Mouse (Mus musculus): ENCODE measurements at regions not wholly inside any gene's neighbourhood (a gene's known extent, or its start where the extent isn't known, plus 50 kb on each side); places are given as distances from the start of the nearest gene placed in this dataset.

DNA sequence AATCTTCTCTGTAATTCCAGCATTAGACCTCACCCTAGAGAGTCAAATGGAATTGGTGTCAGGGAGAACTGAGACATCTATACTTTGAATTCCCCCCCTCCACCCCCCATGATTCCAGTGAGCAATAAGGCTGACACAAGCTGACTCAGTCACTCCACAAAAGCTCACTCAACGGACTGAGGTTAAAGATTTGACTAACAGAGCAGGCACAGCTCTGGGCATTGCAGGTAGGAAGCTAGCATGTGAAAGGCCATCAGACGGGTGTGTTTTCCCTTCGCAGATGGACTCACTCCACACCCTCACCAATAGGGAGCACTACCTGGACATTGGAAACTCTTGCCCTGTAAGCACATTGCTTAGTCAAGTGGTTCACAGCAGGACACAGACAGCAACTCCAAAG lies 469.2 kb upstream of the Smim15 start:
- Histone ChIP-seq H3K36me3 (ENCODE audit: control insufficient read depth, insufficient read depth, low read length, poor library complexity, severe bottlenecking) (no peaks in the 10 kb centered on the region), H3K27ac (ENCODE audit: insufficient read depth, low read depth, low read length, poor library complexity, severe bottlenecking) (no peak overlapping the region), H3K4me1 (ENCODE audit: control insufficient read depth in 2 of 2, insufficient read depth in 2 of 2, low read length in 2 of 2, poor library complexity in 1 of 2) (no peaks in the 10 kb centered on the region), H3K9ac (ENCODE audit: insufficient read depth, low read depth, low read length, poor library complexity, severe bottlenecking) (no peak overlapping the region), H3K9me3 (ENCODE audit: control insufficient read depth, insufficient read depth, low read depth, low read length) (no peaks in the 10 kb centered on the region), H3K4me3 (ENCODE audit: insufficient read depth in 1 of 2, low read depth in 1 of 2, low read length in 2 of 2, poor library complexity in 1 of 2, severe bottlenecking in 1 of 2) (no peak overlapping the region)
- TF ChIP-seq MAFK (IDR thresholded peaks at IDR 0.05; ENCODE audit: insufficient read depth, low read depth, low read length): no peak
- no peak for TF ChIP-seq HCFC1 (IDR thresholded peaks at IDR 0.05; ENCODE audit: borderline replicate concordance, insufficient read depth, low read length)
- TF ChIP-seq CHD2 (IDR thresholded peaks at IDR 0.05; ENCODE audit: low read depth, low read length): no peak
- no peak for TF ChIP-seq ZNF384 (IDR thresholded peaks at IDR 0.05; ENCODE audit: low read depth, low read length)
- TF ChIP-seq ZC3H11A (IDR thresholded peaks at IDR 0.05; ENCODE audit: borderline replicate concordance, low read depth, low read length): no peak
- in situ Hi-C loops (cut with MboI; ENCODE audit: low sequenced_read_pairs in 2 of 2, unreplicated experiment in 2 of 2): no loop called here
- no peak for DNase-seq (ENCODE audit: low read depth, low spot score)

DNA sequence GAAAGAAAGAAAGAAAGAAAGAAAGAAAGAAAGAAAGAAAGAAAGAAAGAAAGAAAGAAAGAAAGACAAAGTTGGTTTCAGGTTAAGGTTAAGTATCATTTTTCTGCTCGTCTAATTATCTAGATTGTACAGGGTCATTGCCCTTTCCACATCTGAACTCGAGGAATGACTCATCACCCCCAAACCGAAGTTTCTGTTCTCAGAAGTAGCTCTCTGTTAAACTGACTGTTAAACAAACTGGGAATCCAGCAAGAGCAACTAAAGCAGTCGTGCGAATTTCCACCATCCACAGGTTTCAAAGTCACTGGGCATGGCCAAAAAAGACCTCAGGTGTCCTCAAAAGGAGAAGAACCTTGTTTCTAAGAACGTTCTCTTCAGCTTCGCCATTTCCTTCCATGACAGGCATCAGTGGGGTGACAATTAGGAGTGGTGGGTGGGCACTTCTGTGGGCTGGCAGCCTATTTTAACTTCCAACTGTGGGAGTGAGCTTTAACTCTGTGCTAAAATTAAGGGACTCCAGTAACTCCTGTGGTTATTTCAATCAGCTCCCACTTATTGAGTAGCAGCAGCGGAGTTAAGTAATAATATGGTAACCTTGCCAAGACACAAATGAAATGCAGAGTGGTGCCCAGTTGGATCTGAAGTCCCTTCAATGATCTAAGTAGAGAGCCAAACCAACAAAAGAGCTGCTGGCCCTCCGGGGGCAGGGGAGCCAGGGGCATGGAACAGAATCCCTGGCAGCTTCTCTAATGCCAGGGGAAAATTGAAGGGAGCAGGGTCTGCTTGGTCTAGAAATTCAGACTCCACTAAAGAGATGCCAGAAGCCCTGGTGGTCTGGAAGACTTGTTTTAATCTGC lies 470.5 kb upstream of the Smim15 start:
- Histone ChIP-seq H3K4me3 (ENCODE audit: insufficient read depth in 1 of 2, low read depth in 1 of 2, low read length in 2 of 2, poor library complexity in 1 of 2, severe bottlenecking in 1 of 2) (no peak overlapping the region), H3K36me3 (ENCODE audit: control insufficient read depth, insufficient read depth, low read length, poor library complexity, severe bottlenecking) (no peaks in the 10 kb centered on the region), H3K9me3 (ENCODE audit: control insufficient read depth, insufficient read depth, low read depth, low read length) (no peaks in the 10 kb centered on the region), H3K27ac (ENCODE audit: insufficient read depth, low read depth, low read length, poor library complexity, severe bottlenecking) (no peak overlapping the region), H3K4me1 (ENCODE audit: control insufficient read depth in 2 of 2, insufficient read depth in 2 of 2, low read length in 2 of 2, poor library complexity in 1 of 2) (no peaks in the 10 kb centered on the region), H3K9ac (ENCODE audit: insufficient read depth, low read depth, low read length, poor library complexity, severe bottlenecking) (no peak overlapping the region)
- TF ChIP-seq HCFC1 (IDR thresholded peaks at IDR 0.05; ENCODE audit: borderline replicate concordance, insufficient read depth, low read length) (no peak), ZC3H11A (IDR thresholded peaks at IDR 0.05; ENCODE audit: borderline replicate concordance, low read depth, low read length) (no peak), CHD2 (IDR thresholded peaks at IDR 0.05; ENCODE audit: low read depth, low read length) (no peak), ZNF384 (IDR thresholded peaks at IDR 0.05; ENCODE audit: low read depth, low read length) (no peak), MAFK (IDR thresholded peaks at IDR 0.05; ENCODE audit: insufficient read depth, low read depth, low read length) (no peak)
- DNase-seq (ENCODE audit: low read depth, low spot score): no peak
- in situ Hi-C loops (cut with MboI; ENCODE audit: low sequenced_read_pairs in 2 of 2, unreplicated experiment in 2 of 2): no loop called here

DNA sequence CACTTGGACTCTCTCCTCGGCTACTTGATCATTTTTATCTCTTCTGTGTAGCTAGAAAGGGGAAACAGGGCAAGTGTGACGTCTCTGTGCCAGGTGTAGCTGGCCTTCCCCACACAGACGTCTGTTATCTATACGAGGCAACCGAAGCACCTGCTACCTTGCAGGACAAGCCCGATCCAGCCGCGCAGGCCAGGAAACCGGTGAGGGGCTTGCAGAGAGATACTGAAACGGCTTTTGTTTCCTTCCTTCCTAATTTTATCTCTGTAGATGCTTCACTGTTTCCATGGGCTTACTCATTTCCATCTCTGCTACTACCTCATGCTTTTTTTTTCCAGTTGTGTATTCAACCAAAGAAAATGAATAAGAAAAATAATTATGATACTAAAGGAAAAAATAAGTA lies 472.7 kb upstream of the Smim15 start:
- no peaks in the 10 kb centered on the region for H3K36me3 ChIP-seq (ENCODE audit: control insufficient read depth, insufficient read depth, low read length, poor library complexity, severe bottlenecking)
- in situ Hi-C loops (cut with MboI; ENCODE audit: low sequenced_read_pairs in 2 of 2, unreplicated experiment in 2 of 2): no loop called here
- no peaks in the 10 kb centered on the region for H3K9me3 ChIP-seq (ENCODE audit: control insufficient read depth, insufficient read depth, low read depth, low read length)

DNA sequence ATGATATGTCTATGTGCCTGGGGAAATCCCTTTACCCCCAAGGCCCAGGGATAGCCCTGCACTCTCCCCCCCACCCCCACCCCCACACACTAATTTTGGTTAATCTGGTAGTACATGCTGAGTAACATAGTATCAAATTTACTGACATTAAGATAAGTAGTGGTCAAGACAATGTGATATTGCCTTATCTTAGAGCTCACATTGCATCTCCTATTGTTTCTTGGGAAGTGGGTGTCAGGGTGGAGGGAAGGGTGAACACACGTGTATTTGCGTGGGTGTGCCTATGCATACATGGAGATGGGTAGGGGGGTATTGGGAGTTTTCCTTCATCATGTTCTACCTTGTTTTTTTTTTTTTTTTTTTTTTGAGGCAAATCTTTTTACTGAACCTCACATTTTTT lies 474.8 kb upstream of the Smim15 start:
- Histone ChIP-seq H3K4me3 (ENCODE audit: insufficient read depth in 1 of 2, low read depth in 1 of 2, low read length in 2 of 2, poor library complexity in 1 of 2, severe bottlenecking in 1 of 2) (no peak overlapping the region), H3K9ac (ENCODE audit: insufficient read depth, low read depth, low read length, poor library complexity, severe bottlenecking) (no peak overlapping the region), H3K36me3 (ENCODE audit: control insufficient read depth, insufficient read depth, low read length, poor library complexity, severe bottlenecking) (no peaks in the 10 kb centered on the region), H3K4me1 (ENCODE audit: control insufficient read depth in 2 of 2, insufficient read depth in 2 of 2, low read length in 2 of 2, poor library complexity in 1 of 2) (no peaks in the 10 kb centered on the region), H3K27ac (ENCODE audit: insufficient read depth, low read depth, low read length, poor library complexity, severe bottlenecking) (no peak overlapping the region), H3K9me3 (ENCODE audit: control insufficient read depth, insufficient read depth, low read depth, low read length) (no peaks in the 10 kb centered on the region)
- TF ChIP-seq ZNF384 (IDR thresholded peaks at IDR 0.05; ENCODE audit: low read depth, low read length) (no peak), HCFC1 (IDR thresholded peaks at IDR 0.05; ENCODE audit: borderline replicate concordance, insufficient read depth, low read length) (no peak), MAFK (IDR thresholded peaks at IDR 0.05; ENCODE audit: insufficient read depth, low read depth, low read length) (no peak), CHD2 (IDR thresholded peaks at IDR 0.05; ENCODE audit: low read depth, low read length) (no peak), ZC3H11A (IDR thresholded peaks at IDR 0.05; ENCODE audit: borderline replicate concordance, low read depth, low read length) (no peak)
- no peak for DNase-seq (ENCODE audit: low read depth, low spot score)
- in situ Hi-C loops (cut with MboI; ENCODE audit: low sequenced_read_pairs in 2 of 2, unreplicated experiment in 2 of 2): no loop called here

More for the DNA sequence above, 472.7 kb upstream of the Smim15 start:
- H3K4me3 ChIP-seq (ENCODE audit: insufficient read depth in 1 of 2, low read depth in 1 of 2, low read length in 2 of 2, poor library complexity in 1 of 2, severe bottlenecking in 1 of 2): no peak overlapping the region
- H3K9ac ChIP-seq (ENCODE audit: insufficient read depth, low read depth, low read length, poor library complexity, severe bottlenecking): no peak overlapping the region
- H3K27ac ChIP-seq (ENCODE audit: insufficient read depth, low read depth, low read length, poor library complexity, severe bottlenecking): no peak overlapping the region
- DNase-seq (ENCODE audit: low read depth, low spot score): no peak
- no peaks in the 10 kb centered on the region for H3K4me1 ChIP-seq (ENCODE audit: control insufficient read depth in 2 of 2, insufficient read depth in 2 of 2, low read length in 2 of 2, poor library complexity in 1 of 2)
- TF ChIP-seq HCFC1 (IDR thresholded peaks at IDR 0.05; ENCODE audit: borderline replicate concordance, insufficient read depth, low read length) (no peak), ZC3H11A (IDR thresholded peaks at IDR 0.05; ENCODE audit: borderline replicate concordance, low read depth, low read length) (no peak), CHD2 (IDR thresholded peaks at IDR 0.05; ENCODE audit: low read depth, low read length) (no peak), ZNF384 (IDR thresholded peaks at IDR 0.05; ENCODE audit: low read depth, low read length) (no peak), MAFK (IDR thresholded peaks at IDR 0.05; ENCODE audit: insufficient read depth, low read depth, low read length) (no peak)
